Comparison of ENCODE assay signal across 7 mouse cellular contexts in the genomic region with DNA sequence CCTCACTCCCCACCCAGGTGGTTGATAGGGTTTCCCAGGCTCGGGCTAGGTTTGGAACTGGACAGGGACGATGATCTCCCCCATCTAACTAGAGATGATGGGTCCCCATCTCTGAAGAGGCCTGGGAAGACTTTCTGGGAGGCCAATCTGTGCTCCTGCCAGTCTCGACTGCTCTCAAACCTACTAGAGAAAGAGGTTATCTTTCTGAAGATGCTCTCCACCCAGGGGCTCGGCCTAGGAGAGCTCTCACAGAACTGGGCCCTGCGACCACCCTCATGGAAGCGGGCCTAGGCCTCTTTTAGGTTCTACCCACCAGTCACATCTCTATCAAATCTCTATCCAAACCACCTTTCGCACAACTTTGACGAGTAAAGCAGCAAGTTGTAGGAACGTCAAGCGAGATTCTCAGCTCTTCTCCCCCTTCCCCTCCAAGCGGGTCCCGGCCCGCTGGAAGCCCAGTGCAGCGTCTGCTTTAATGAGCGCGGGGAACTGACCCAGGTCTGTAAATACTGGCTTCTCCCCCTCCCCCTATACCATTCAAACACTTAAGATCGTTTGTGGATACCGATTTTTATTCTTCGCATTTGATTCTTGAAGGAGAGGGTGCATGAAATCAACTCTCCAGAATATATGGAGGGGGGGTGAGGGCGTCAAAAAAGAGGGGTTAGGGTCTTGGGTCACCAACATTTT. TPM values are rescaled to one million over a fixed set of nuclear protein-coding genes. Genes with fewer than 3 reads are reported as not detected.
DNase-seq lines count a peak whose midpoint lies in the region; ATAC-seq lines count a peak whose summit lies in the region.

No protein-coding gene starts in this region.

- peak overlapping the region; percentile 86 for H3K9ac ChIP-seq in forebrain, embryonic 14.5 days (ENCODE audit: low read length)
- H3K9ac ChIP-seq in limb, embryonic 12.5 days (replicated peaks) = peak overlapping the region; percentile 95
- no peak overlapping the region for H3K9ac ChIP-seq in stomach, embryonic 15.5 days

- H3K4me2 ChIP-seq in forebrain, embryonic 14.5 days (ENCODE audit: low read length) = peak overlapping the region; percentile 80
- H3K4me2 ChIP-seq in limb, embryonic 12.5 days = peak overlapping the region; percentile 76
- peak overlapping the region; percentile 71 for H3K4me2 ChIP-seq in stomach, embryonic 15.5 days

- peak overlapping the region; percentile 96 for H3K27ac ChIP-seq in forebrain, embryonic 14.5 days (ENCODE audit: low read depth, low read length)
- peak overlapping the region; percentile 99 for H3K27ac ChIP-seq in limb, embryonic 12.5 days
- peak overlapping the region; percentile 89 for H3K27ac ChIP-seq in stomach, embryonic 15.5 days

- H3K4me1 ChIP-seq in forebrain, embryonic 14.5 days (ENCODE audit: control insufficient read depth, insufficient read depth, low read length) = peaks cover 10% of the 10 kb centered on the region
- peaks cover 74% of the 10 kb centered on the region for H3K4me1 ChIP-seq in limb, embryonic 12.5 days (replicated peaks)
- peaks cover 17% of the 10 kb centered on the region for H3K4me1 ChIP-seq in stomach, embryonic 15.5 days

- 3% methylated on average over 20 of the region's 20 CpGs for WGBS in forebrain, embryonic 14.5 days
- WGBS in limb, embryonic 12.5 days = 4% methylated on average over 20 of the region's 20 CpGs
- WGBS in stomach, embryonic 15.5 days = 13% methylated on average over 20 of the region's 20 CpGs

- H3K27me3 ChIP-seq in forebrain, embryonic 14.5 days (replicated peaks; ENCODE audit: control insufficient read depth, insufficient read depth, low read length) = peaks cover 58% of the 10 kb centered on the region
- peaks cover 41% of the 10 kb centered on the region for H3K27me3 ChIP-seq in limb, embryonic 12.5 days
- H3K27me3 ChIP-seq in stomach, embryonic 15.5 days (replicated peaks) = no peaks in the 10 kb centered on the region

- no peaks in the 10 kb centered on the region for H3K36me3 ChIP-seq in forebrain, embryonic 14.5 days (ENCODE audit: control insufficient read depth, insufficient read depth, low read length)
- 0 out of 2 replicates have a peak, but pooled peaks cover 5% of the 10 kb centered on the region for H3K36me3 ChIP-seq in limb, embryonic 12.5 days
- H3K36me3 ChIP-seq in stomach, embryonic 15.5 days = no peaks in the 10 kb centered on the region

- peak; percentile 27; the same call in 1 of the 2 replicates for ATAC-seq in forebrain, embryonic 14.5 days
- 0 out of 2 replicates have a peak, but pooled peaks have one; percentile 13 for ATAC-seq in limb, embryonic 12.5 days (ENCODE audit: insufficient number of reproducible peaks, insufficient read depth, low FRiP score, low TSS enrichment, low read depth)
- no peak for ATAC-seq in stomach, embryonic 15.5 days (ENCODE audit: insufficient read depth, low FRiP score, low read depth)

- H3K4me3 ChIP-seq in forebrain, embryonic 14.5 days (ENCODE audit: low read depth, low read length) = peak overlapping the region; percentile 52
- H3K4me3 ChIP-seq in limb, embryonic 12.5 days (replicated peaks) = peak overlapping the region; percentile 66
- peak overlapping the region; percentile 54 for H3K4me3 ChIP-seq in stomach, embryonic 15.5 days (replicated peaks)

- H3K9me3 ChIP-seq in forebrain, embryonic 14.5 days (replicated peaks; ENCODE audit: control insufficient read depth, low read length) = no peaks in the 10 kb centered on the region
- no peaks in the 10 kb centered on the region for H3K9me3 ChIP-seq in limb, embryonic 12.5 days
- no peaks in the 10 kb centered on the region for H3K9me3 ChIP-seq in stomach, embryonic 15.5 days

- peak; percentile 27 for DNase-seq in ovary, postnatal 10 days (ENCODE audit: low spot score)
- DNase-seq in ovary, postnatal 36 days (ENCODE audit: low spot score) = no peak
- no peak for DNase-seq in forebrain, embryonic 14.5 days (ENCODE audit: low spot score)
- DNase-seq in thymus, postnatal 25 days = no peak
- DNase-seq in cerebellum, postnatal 25 days = no peak

RNA-seq across cellular contexts. Expression of a gene that starts 16.4 kb away (rescaled TPM):
- polyA plus RNA-seq in forebrain, embryonic 14.5 days (2014; fragmentation: Nextera tagmentation; extraction: Ambion mirVana) = 73.7 and 82.5 TPM in 2 replicates
- polyA plus RNA-seq in limb, embryonic 12.5 days (2016; fragmentation: Nextera tagmentation; extraction: Ambion mirVana) = 71.8 and 76.9 TPM in 2 replicates
- polyA plus RNA-seq in stomach, embryonic 15.5 days (2015; fragmentation: Nextera tagmentation; extraction: Ambion mirVana) = 66.9 and 72.6 TPM in 2 replicates
